Mouse (Mus musculus) gonadal fat pad, adult 2 months (tissue): ENCODE results near the gene Ndufa6. TPM values are rescaled to one million over a fixed set of nuclear protein-coding genes. Genes with fewer than 3 reads are reported as not detected.
A peak's percentile ranks its signal among the peaks of the same experiment; 100 is the strongest.
"Not testable (repeated sequence)": the region's sequence is repeated elsewhere in the genome, so short reads cannot be mapped to it uniquely, and the experiment has no call there.

Experiments used
- DNase-seq: peaks from one replicate; pipeline ENCODE4 v3.0.0-alpha.2; 2012; ENCODE audit warnings: low read depth
- polyA plus RNA-seq: library from polyadenylated mRNA; depleted of rRNA; stranded (reverse); fragments of >200 nt; gene quantifications from 2 replicates; pipeline ENCODE4 v1.2.3, GENCODE M21; 2012

Ndufa6 gene
- polyA plus RNA-seq, 1 experiment = 302 TPM

- DNase-seq = no peak
Observed at GRCm38 (mm10) chr15:82368146-82368545, 14.0 kb upstream of the Ndufa6 start.

- DNase-seq = not testable (repeated sequence)
Observed at GRCm38 (mm10) chr15:82364561-82364960, 10.4 kb upstream of the Ndufa6 start.

GRCm38 (mm10) chr15:82363801-82364200, 9.7 kb upstream of the Ndufa6 start:
- not testable (repeated sequence) for DNase-seq

DNA sequence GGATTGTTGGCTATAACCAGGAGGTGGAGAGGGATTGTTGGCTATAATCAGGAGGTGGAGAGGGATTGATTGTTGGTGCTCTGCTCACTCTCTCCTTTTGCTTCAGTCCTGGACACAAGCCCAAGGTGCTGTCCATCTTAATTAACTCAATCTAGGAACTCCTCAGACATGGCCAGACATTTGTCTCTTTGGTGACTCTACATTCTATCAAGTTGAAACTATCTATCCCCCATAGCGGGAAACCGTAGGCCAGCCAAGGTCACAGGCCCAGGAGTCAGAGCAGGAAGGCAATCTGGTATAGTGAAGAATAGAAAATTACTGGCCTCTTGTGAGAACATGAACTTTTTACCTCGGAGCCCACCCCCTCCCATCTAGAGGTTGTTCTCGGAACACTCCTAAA, 8.1 kb upstream of the Ndufa6 start:
- no peak for DNase-seq

DNA sequence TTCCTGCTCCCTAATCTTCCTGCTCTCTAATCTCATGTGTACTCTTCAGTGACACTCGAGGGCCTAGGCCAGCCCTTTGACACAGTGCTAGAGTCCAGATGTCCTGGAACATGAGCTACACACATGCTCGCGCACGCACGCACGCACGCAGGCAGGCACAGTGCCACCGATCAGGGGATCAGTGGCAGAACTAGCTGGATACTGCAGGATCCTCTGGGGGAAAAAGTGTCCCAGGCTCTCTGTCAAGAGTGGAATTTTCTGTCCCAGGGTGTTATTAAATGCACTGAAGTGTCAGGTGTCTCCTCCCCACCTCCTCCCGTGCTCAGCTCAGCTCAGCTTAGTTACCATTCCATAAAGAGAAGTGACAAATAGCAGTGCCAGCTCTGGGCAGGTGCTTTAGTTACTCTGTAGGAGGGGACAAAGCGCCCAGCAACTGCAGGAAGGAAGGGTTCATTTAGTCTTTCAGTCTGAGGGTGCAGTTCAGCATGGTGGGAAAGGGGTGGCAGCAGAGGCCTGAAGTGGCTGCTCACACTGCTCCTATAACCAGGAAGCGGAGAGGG, 7.4 kb upstream of the Ndufa6 start:
- DNase-seq = no peak

GRCm38 (mm10) chr15:82358431-82359260, 4.5 kb upstream of the Ndufa6 start:
- DNase-seq = no peak

GRCm38 (mm10) chr15:82353745-82354113, 393 bp downstream of the Ndufa6 start:
- no peak for DNase-seq

GRCm38 (mm10) chr15:82353078-82353744, 911 bp downstream of the Ndufa6 start:
- DNase-seq = no peak

GRCm38 (mm10) chr15:82351480-82351879, 2.6 kb downstream of the Ndufa6 start:
- DNase-seq = no peak

DNA sequence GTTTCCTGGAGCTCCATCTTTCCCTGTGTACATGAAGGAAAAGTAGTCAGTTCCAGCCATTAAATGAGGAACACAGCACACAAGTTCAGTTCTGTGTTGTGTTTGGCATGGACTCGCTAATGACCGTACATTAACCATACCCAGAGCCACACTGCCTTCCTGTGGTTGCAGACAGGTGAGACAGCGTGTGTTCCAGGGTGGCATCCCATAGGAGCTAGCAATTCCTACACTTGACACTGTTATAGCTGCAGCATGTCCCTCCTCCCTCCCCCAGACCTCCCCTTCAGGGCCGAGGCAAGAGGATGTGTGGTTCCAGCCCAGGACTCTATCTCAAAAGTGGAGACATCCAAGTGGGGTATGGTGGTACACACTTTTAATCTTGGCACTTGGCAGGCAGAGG, 3.8 kb downstream of the Ndufa6 start:
- no peak for DNase-seq

DNA sequence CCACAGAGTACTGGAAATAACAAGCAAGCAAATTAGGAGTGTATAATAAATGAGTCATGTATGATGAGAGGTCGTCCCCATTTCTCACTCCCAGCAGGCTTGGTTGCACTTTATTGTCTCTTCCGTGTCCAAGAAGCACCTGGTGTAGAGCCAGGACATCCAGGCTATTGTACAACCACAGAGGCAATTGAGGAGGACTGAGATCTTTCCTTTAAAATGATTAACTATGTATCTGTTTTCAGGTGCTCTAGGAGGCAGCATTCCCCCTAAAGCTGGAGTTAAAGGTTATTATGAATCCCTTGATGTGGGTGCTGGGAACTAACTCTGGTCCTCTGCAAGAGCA, 5.2 kb downstream of the Ndufa6 start:
- DNase-seq = no peak

- DNase-seq = no peak
Observed at GRCm38 (mm10) chr15:82348258-82348998, 5.7 kb downstream of the Ndufa6 start.

- no peak for DNase-seq
Observed at GRCm38 (mm10) chr15:82347852-82348251, 6.3 kb downstream of the Ndufa6 start.

DNA sequence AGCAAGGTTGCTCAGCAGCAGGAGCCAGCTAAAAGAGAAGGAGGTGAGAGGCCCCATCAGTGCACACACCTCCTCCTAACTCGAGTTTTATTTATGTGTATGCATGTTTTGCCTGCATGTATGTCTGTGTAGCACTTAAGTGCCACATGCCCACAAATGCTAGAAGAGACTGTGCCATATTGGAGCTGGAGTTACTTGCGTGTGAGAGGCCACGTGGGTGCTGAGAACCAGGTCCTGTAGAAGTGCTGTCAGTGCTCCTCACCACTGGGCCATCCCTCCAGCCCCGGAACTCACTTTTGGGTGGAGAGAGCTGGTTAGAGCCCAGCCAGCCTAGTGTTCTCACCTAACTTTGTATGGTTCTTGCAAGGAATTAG, 6.8 kb downstream of the Ndufa6 start:
- no peak for DNase-seq

DNA sequence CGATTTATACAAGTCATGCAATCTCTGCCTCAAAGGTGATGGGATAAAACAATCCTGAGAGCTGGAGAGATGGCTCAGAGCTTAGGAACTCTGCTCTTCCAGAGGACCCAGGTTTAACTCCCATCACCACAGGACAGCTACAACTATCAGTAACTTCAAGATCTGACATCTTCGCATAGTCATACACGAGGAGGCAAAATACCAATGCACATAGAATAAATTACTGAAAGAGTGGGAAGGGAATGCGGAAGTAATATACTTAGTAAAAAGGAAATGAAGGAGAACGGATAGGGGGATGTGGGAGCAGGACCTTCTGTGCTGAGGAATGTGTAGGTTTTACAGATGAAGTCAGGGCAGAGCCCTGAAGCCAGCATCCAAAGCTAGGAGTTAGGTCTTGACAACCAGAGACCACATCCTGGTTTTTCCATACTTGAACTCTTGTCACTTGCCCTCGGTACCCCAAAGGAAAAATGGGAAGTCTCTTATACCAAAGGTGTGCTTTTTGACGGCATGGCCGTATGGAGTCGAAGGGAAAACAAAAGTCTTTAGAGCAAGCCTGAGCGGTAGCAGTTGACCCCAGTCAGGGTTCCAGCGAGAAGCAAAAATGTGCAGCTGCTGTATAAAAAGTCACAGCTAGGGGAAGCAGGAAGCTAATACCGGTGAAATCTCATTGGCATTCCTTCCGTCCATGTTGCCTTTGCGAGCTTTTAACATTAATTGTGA, 7.4 kb downstream of the Ndufa6 start:
- DNase-seq = no peak

DNA sequence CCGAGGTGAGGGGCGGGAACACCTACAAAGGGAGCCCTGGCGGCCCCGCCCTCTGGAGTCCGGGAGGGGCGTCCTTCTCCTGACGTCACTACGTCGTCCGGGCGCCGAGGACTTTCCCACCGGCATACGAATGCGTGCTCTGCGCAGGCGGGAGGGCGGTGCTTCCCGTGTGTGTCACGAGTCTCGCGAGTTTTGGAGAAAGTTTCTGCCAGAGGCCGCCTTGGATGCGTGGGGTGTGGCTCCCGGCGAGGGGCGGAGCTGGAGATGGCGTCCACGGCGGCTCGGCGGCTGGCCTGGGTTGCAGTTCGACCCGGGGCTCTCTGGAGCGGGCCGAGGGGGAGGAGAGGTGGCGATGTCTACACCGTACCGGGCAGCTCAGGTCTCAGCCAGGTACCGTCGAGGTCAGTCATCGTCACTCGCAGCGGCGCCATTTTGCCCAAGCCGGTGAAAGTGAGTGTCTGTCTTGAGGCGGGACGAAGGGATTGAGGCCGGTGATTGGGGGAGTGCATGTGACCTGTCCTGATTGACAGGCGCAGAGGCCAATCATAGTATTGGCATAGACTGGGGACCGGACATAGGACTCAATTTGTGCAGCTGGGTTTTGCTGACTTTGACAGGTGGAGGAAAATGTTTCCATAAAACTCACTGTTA, 8.2 kb downstream of the Ndufa6 start:
- peak; percentile 88 for DNase-seq

GRCm38 (mm10) chr15:82344971-82345370, 9.2 kb downstream of the Ndufa6 start:
- DNase-seq = no peak

DNA sequence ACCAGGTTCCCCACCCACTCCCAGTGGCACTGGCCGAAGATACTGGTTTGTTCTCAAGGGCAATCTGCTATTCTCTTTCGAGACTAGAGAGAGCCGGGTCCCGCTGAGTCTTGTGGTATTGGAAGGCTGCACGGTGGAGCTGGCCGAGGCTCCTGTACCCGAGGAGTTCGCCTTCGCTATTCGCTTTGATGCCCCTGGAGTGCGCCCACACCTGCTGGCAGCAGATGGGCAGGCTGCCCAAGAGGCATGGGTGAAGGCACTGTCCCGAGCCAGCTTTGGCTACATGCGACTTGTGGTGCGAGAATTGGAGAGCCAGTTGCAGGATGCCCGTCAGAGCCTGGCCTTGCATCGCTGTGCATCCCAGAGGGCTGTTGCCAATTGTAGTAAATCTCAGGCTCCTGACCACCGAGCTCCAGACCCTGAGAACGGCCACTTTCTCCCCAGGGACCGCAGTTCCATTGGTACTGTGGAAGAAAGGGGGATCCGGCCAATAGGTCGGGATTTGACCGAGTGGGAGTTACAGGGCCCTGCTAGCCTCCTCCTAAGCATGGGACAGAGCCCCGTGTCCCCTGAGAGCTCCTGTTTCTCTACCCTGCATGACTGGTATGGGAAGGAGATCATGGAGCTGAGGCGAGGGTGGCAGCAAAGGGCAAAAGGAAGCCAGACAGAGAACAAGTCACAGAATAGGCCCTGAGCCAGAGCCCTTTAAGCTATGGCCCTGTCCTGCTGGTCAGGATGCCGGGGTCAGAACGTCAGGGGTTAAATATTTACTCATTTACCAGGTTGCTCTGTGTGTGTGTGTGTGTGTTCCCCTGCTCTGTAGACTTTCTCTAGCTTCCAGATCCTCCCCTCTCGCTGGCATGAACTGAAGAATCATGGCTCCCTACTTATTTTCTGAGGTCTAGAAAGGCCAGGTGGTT, 10.5 kb downstream of the Ndufa6 start:
- DNase-seq = no peak

GRCm38 (mm10) chr15:82342543-82342935, 11.6 kb downstream of the Ndufa6 start:
- no peak for DNase-seq
